Mouse (Mus musculus): Measurements from ENCODE around the gene Slc25a48. TPM values are rescaled to one million over a fixed set of nuclear protein-coding genes. Genes with fewer than 3 reads are reported as not detected.

Slc25a48 gene
- polyA plus RNA-seq, 1 experiment from 2014 or later: 0.08 TPM

GRCm38 (mm10) chr13:56435615-56436287 lies 2.4 kb upstream of the Slc25a48 start:
- Histone ChIP-seq H3K4me1 (ENCODE audit: control insufficient read depth, insufficient read depth, low read length) (peaks cover 6% of the 10 kb centered on the region), H3K27me3 (ENCODE audit: control insufficient read depth, insufficient read depth, low read length) (peaks cover 42% of the 10 kb centered on the region), H3K9me3 (replicated peaks; ENCODE audit: control insufficient read depth, low read length) (no peaks in the 10 kb centered on the region), H3K9ac (replicated peaks; ENCODE audit: low read length) (no peak overlapping the region), H3K36me3 (replicated peaks; ENCODE audit: control insufficient read depth, insufficient read depth, low read depth, low read length) (no peaks in the 10 kb centered on the region), H3K4me3 (ENCODE audit: low read depth, low read length) (no peak overlapping the region), H3K4me2 (ENCODE audit: low read depth, low read length) (no peak overlapping the region), H3K27ac (replicated peaks; ENCODE audit: low read depth, low read length) (no peak overlapping the region)
- WGBS: 62% methylated on average over 10 of the region's 10 CpGs
- ATAC-seq (replicated peaks; ENCODE audit: insufficient number of reproducible peaks, low FRiP score, low TSS enrichment, low read depth) (no peak), DNase-seq (ENCODE audit: low spot score) (no peak)

- Histone ChIP-seq H3K36me3 (replicated peaks; ENCODE audit: control insufficient read depth, insufficient read depth, low read depth, low read length) (no peaks in the 10 kb centered on the region), H3K9ac (replicated peaks; ENCODE audit: low read length) (no peak overlapping the region), H3K9me3 (replicated peaks; ENCODE audit: control insufficient read depth, low read length) (no peaks in the 10 kb centered on the region), H3K4me1 (ENCODE audit: control insufficient read depth, insufficient read depth, low read length) (peaks cover 4% of the 10 kb centered on the region), H3K4me2 (ENCODE audit: low read depth, low read length) (no peak overlapping the region), H3K4me3 (ENCODE audit: low read depth, low read length) (no peak overlapping the region), H3K27me3 (ENCODE audit: control insufficient read depth, insufficient read depth, low read length) (peaks cover 25% of the 10 kb centered on the region), H3K27ac (replicated peaks; ENCODE audit: low read depth, low read length) (no peak overlapping the region)
- WGBS: 85% methylated on average over 7 of the region's 7 CpGs
- ATAC-seq (replicated peaks; ENCODE audit: insufficient number of reproducible peaks, low FRiP score, low TSS enrichment, low read depth) (no peak), DNase-seq (ENCODE audit: low spot score) (no peak)
Observed at GRCm38 (mm10) chr13:56443411-56443810, 5.3 kb downstream of the Slc25a48 start.

DNA sequence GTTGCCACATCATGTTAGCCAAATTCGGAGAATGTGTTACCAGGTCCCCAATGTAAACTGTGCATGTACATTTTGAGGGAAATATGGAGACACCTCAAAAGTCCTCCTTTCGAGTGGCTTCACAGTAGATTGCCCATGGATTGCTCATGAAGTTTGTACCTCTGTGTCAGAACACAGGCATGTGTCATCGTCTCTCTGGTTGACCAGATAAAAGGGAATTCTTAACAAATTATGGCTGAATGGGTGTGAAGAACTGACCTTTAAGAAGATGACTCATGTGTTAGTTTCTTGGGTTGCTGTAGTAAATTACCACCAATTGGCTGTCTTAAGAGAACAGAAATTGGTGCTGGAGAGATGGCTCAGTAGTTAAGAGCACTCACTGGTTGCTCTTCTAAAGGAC lies 6.0 kb downstream of the Slc25a48 start:
- DNase-seq (ENCODE audit: low spot score) (no peak), ATAC-seq (replicated peaks; ENCODE audit: insufficient number of reproducible peaks, low FRiP score, low TSS enrichment, low read depth) (no peak)
- Histone ChIP-seq H3K27ac (replicated peaks; ENCODE audit: low read depth, low read length) (no peak overlapping the region), H3K4me2 (ENCODE audit: low read depth, low read length) (no peak overlapping the region), H3K4me1 (ENCODE audit: control insufficient read depth, insufficient read depth, low read length) (no peaks in the 10 kb centered on the region), H3K36me3 (replicated peaks; ENCODE audit: control insufficient read depth, insufficient read depth, low read depth, low read length) (no peaks in the 10 kb centered on the region), H3K9ac (replicated peaks; ENCODE audit: low read length) (no peak overlapping the region), H3K27me3 (ENCODE audit: control insufficient read depth, insufficient read depth, low read length) (peaks cover 18% of the 10 kb centered on the region), H3K4me3 (ENCODE audit: low read depth, low read length) (no peak overlapping the region), H3K9me3 (replicated peaks; ENCODE audit: control insufficient read depth, low read length) (no peaks in the 10 kb centered on the region)
- 91% methylated on average over 3 of the region's 3 CpGs for WGBS

DNA sequence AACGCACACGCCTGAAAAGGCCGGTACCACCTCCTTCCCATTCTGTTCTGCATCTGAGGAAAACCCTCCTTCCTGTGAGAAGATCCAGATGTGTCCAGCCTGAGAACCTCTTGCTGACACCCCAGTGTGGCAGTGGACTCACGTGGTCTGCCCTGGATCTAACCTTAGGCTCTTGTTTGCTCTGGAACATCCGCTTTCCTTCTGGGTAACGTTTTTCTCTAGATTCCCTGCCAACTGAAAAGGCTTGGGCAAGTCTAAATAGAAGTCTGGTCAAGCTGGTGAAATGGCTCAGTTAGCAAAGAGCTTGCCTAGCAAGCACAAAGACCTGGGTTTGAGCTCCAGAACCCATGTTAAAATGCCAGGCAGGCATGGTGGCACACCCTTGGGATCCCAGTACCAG lies 6.8 kb downstream of the Slc25a48 start:
- no peak overlapping the region for H3K4me2 ChIP-seq (ENCODE audit: low read depth, low read length)
- no peaks in the 10 kb centered on the region for H3K9me3 ChIP-seq (replicated peaks; ENCODE audit: control insufficient read depth, low read length)
- H3K27me3 ChIP-seq (ENCODE audit: control insufficient read depth, insufficient read depth, low read length): peaks cover 9% of the 10 kb centered on the region; the same call in 1 of the 2 replicates
- H3K27ac ChIP-seq (replicated peaks; ENCODE audit: low read depth, low read length): no peak overlapping the region
- H3K4me3 ChIP-seq (ENCODE audit: low read depth, low read length): no peak overlapping the region
- H3K9ac ChIP-seq (replicated peaks; ENCODE audit: low read length): no peak overlapping the region
- no peak for ATAC-seq (replicated peaks; ENCODE audit: insufficient number of reproducible peaks, low FRiP score, low TSS enrichment, low read depth)
- H3K4me1 ChIP-seq (ENCODE audit: control insufficient read depth, insufficient read depth, low read length): no peaks in the 10 kb centered on the region
- no peaks in the 10 kb centered on the region for H3K36me3 ChIP-seq (replicated peaks; ENCODE audit: control insufficient read depth, insufficient read depth, low read depth, low read length)
- DNase-seq (ENCODE audit: low spot score): no peak
- 90% methylated on average over 6 of the region's 6 CpGs for WGBS

- H3K9me3 ChIP-seq (replicated peaks; ENCODE audit: control insufficient read depth, low read length): no peaks in the 10 kb centered on the region
- 81% methylated on average over 10 of the region's 10 CpGs for WGBS
- H3K4me1 ChIP-seq (ENCODE audit: control insufficient read depth, insufficient read depth, low read length): no peaks in the 10 kb centered on the region
- H3K4me2 ChIP-seq (ENCODE audit: low read depth, low read length): no peak overlapping the region
- no peak overlapping the region for H3K4me3 ChIP-seq (ENCODE audit: low read depth, low read length)
- no peaks in the 10 kb centered on the region for H3K36me3 ChIP-seq (replicated peaks; ENCODE audit: control insufficient read depth, insufficient read depth, low read depth, low read length)
- H3K27ac ChIP-seq (replicated peaks; ENCODE audit: low read depth, low read length): no peak overlapping the region
- no peaks in the 10 kb centered on the region for H3K27me3 ChIP-seq (ENCODE audit: control insufficient read depth, insufficient read depth, low read length)
- DNase-seq (ENCODE audit: low spot score) (no peak), ATAC-seq (replicated peaks; ENCODE audit: insufficient number of reproducible peaks, low FRiP score, low TSS enrichment, low read depth) (no peak)
- H3K9ac ChIP-seq (replicated peaks; ENCODE audit: low read length): no peak overlapping the region
Observed at GRCm38 (mm10) chr13:56449239-56450030, 11.3 kb downstream of the Slc25a48 start.

DNA sequence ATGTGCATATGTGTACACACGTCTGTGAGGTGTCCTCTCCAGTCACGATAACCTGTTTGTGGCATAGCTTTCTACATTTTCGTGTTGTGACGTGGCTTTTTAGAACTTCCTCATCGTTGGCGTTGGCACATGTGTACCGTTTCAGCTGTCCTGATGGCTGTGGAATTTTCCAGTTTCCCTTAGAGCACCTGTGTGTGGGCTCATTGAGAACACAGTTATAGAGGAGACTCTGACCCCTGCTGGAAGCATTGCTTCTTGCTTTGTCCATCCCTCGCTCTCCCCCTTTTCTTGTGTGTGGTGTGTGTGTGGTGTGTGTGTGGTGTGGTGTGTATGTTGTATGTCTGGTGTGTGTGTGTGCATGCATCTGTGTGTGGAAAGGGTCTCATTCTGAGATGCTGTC lies 11.9 kb downstream of the Slc25a48 start:
- 86% methylated on average over 8 of the region's 8 CpGs for WGBS
- Histone ChIP-seq H3K4me3 (ENCODE audit: low read depth, low read length) (no peak overlapping the region), H3K27ac (replicated peaks; ENCODE audit: low read depth, low read length) (no peak overlapping the region), H3K9ac (replicated peaks; ENCODE audit: low read length) (no peak overlapping the region), H3K9me3 (replicated peaks; ENCODE audit: control insufficient read depth, low read length) (no peaks in the 10 kb centered on the region), H3K36me3 (replicated peaks; ENCODE audit: control insufficient read depth, insufficient read depth, low read depth, low read length) (no peaks in the 10 kb centered on the region), H3K4me1 (ENCODE audit: control insufficient read depth, insufficient read depth, low read length) (no peaks in the 10 kb centered on the region), H3K4me2 (ENCODE audit: low read depth, low read length) (no peak overlapping the region), H3K27me3 (ENCODE audit: control insufficient read depth, insufficient read depth, low read length) (no peaks in the 10 kb centered on the region)
- DNase-seq (ENCODE audit: low spot score): no peak
- no peak for ATAC-seq (replicated peaks; ENCODE audit: insufficient number of reproducible peaks, low FRiP score, low TSS enrichment, low read depth)

DNA sequence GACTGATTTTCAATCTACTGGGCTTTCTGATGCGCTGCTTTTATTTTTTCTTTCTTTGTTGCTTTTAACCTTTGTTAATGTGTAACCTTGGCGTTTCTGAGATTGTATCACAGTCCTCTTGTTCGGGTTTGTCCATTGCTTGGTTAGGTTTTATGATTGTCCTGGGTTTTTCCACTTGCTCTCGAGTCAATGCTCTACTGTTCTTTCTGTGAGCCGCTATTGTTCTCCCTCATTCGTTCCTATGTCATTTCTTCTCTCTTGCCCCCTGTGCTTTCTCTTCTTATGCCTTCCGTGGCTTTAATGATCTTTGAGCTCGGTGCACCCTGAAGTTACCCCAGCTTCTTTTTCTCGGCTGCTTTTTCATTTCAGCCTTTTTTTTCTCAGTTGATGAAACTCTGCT lies 19.8 kb downstream of the Slc25a48 start:
- H3K4me2 ChIP-seq (ENCODE audit: low read depth, low read length): no peak overlapping the region
- no peaks in the 10 kb centered on the region for H3K36me3 ChIP-seq (replicated peaks; ENCODE audit: control insufficient read depth, insufficient read depth, low read depth, low read length)
- WGBS: 37% methylated on average over 9 of the region's 9 CpGs
- no peaks in the 10 kb centered on the region for H3K4me1 ChIP-seq (ENCODE audit: control insufficient read depth, insufficient read depth, low read length)
- no peak for DNase-seq (ENCODE audit: low spot score)
- H3K9me3 ChIP-seq (replicated peaks; ENCODE audit: control insufficient read depth, low read length): no peaks in the 10 kb centered on the region
- no peaks in the 10 kb centered on the region for H3K27me3 ChIP-seq (ENCODE audit: control insufficient read depth, insufficient read depth, low read length)
- H3K4me3 ChIP-seq (ENCODE audit: low read depth, low read length): no peak overlapping the region
- H3K9ac ChIP-seq (replicated peaks; ENCODE audit: low read length): no peak overlapping the region
- no peak overlapping the region for H3K27ac ChIP-seq (replicated peaks; ENCODE audit: low read depth, low read length)
- ATAC-seq (replicated peaks; ENCODE audit: insufficient number of reproducible peaks, low FRiP score, low TSS enrichment, low read depth): no peak

GRCm38 (mm10) chr13:56461460-56461859 lies 23.3 kb downstream of the Slc25a48 start:
- no peaks in the 10 kb centered on the region for H3K9me3 ChIP-seq (replicated peaks; ENCODE audit: control insufficient read depth, low read length)
- no peak overlapping the region for H3K9ac ChIP-seq (replicated peaks; ENCODE audit: low read length)
- no peak overlapping the region for H3K4me2 ChIP-seq (ENCODE audit: low read depth, low read length)
- H3K27me3 ChIP-seq (ENCODE audit: control insufficient read depth, insufficient read depth, low read length): no peaks in the 10 kb centered on the region
- no peak overlapping the region for H3K4me3 ChIP-seq (ENCODE audit: low read depth, low read length)
- H3K4me1 ChIP-seq (ENCODE audit: control insufficient read depth, insufficient read depth, low read length): no peaks in the 10 kb centered on the region
- no peak for DNase-seq (ENCODE audit: low spot score)
- no peaks in the 10 kb centered on the region for H3K36me3 ChIP-seq (replicated peaks; ENCODE audit: control insufficient read depth, insufficient read depth, low read depth, low read length)
- ATAC-seq (replicated peaks; ENCODE audit: insufficient number of reproducible peaks, low FRiP score, low TSS enrichment, low read depth): no peak
- 85% methylated on average over 4 of the region's 4 CpGs for WGBS
- no peak overlapping the region for H3K27ac ChIP-seq (replicated peaks; ENCODE audit: low read depth, low read length)
